Mouse (Mus musculus): ENCODE results near the gene Cela3b. TPM values are rescaled to one million over a fixed set of nuclear protein-coding genes. Genes with fewer than 3 reads are reported as not detected.

Gene Cela3b
- polyA plus RNA-seq (2012; rRNA removed) = 3.0 and 3,890 TPM in 2 replicates

DNA sequence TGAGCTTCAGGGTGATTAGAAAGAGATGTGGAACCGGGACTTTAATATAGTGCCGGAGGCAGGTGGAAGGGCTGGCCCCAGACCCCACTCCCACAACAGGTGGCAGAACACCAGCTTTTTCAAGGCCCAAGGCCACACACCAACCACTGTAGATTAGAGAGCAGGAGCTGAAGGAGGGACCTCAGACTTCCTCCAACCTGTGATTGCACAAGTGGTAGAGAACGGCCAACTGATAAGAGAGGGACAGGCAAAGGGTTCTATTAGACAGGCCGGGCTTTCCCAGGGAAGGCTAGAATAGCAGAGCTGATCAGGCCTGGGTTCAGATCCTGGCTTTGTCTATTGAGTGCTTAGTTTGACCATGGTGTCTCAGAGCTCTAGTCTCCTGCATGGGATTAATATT, at the start of gene Cela3b:
Gene Cela3b (minus strand): TSS at position 39 of the 400 bp plus-strand sequence.

GRCm38 (mm10) chr4:137468260-137469080, 38.1 kb upstream of the Cela3b start, which contains the start of gene Hspg2:
Hspg2 (plus strand) TSS chr4:137468769.

DNA sequence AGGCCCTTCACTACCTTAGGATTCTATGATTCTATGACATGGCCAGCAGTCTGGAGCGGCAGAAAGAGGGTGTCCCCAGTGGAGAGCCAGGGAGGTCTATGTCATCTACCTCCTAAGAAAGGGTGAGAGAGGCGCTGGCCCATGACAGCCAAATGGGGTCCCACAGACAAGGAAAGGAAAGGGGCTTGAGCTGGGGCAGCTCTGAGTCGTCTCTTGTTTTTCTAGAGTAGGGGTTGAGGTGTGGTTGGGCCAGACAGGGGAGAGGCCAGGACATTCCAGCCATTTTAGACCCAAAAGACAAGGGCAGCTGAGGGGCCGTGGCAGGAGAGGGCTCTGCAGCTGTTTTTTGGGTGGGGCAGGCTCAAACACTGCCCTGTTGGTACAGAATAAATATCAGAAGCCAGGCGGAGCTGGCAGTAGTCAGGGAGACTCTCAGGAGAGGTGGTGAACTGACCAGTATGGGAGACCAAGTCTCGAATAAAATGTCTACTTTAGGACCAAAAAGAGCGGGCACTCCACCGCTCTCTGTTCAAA, 23.0 kb upstream of the Cela3b start, which contains the start of gene 1700013G24Rik:
Gene 1700013G24Rik (plus strand): TSS at position 51 of the 534 bp plus-strand sequence.

DNA sequence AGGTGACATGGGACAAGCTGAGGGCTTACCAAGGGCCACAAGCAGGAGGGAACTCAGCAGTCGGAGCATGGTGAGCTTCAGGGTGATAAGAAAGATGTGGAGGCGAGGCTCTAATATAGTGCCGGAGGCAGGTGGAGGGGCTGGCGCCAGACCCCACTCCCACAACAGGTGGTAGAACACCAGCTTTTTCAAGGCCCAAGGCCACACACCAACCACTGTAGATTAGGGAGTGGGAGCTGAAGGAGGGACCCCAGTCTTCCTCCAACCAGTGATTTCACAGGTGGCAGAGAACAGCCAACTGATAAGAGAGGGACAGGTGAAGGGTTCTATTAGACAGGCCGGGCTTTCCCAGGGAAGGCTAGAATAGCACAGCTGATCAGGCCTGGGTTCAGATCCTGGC, 20.6 kb downstream of the Cela3b start, which contains the start of gene Cela3a:
Gene Cela3a (minus strand): TSS at position 101 of the 400 bp plus-strand sequence.

Other genes starting within 250 kb of the Cela3b start
- 5.3 and 6.5 TPM in 2 replicates for gene Wnt4, start 153.1 kb downstream of the Cela3b start, polyA plus RNA-seq (2012; rRNA removed)
- 35.4 and 41.6 TPM in 2 replicates for gene Cdc42, start 72.8 kb downstream of the Cela3b start, polyA plus RNA-seq (2012; rRNA removed)
- gene Cela3a, start 20.7 kb downstream of the Cela3b start, polyA plus RNA-seq (2012; rRNA removed) = 3.4 TPM in 1 of 2 replicates, not detected in the other
- gene 1700013G24Rik, start 22.7 kb upstream of the Cela3b start, polyA plus RNA-seq (2012; rRNA removed) = 0.22 TPM in 1 of 2 replicates, not detected in the other
- 54.2 and 80.3 TPM in 2 replicates for gene Hspg2, start 38.2 kb upstream of the Cela3b start, polyA plus RNA-seq (2012; rRNA removed)
- gene Ldlrad2, start 144.0 kb upstream of the Cela3b start, polyA plus RNA-seq (2012; rRNA removed) = not detected in 2 replicates
- gene Usp48, start 163.2 kb upstream of the Cela3b start, polyA plus RNA-seq (2012; rRNA removed) = 38.2 and 44.9 TPM in 2 replicates
- 321 and 330 TPM in 2 replicates for gene Rap1gap, start 234.2 kb upstream of the Cela3b start, polyA plus RNA-seq (2012; rRNA removed)

All from colon, adult 2 months (tissue).